Mouse (Mus musculus) midbrain, postnatal 0 days (tissue): ENCODE measurements around the gene Uaca. TPM values are rescaled to one million over a fixed set of nuclear protein-coding genes. Genes with fewer than 3 reads are reported as not detected.

ENCODE experiments used
- ATAC-seq: fragments of 200-750 bp; cut with Nextera tagmentation; 2 replicates; pipeline ENCODE4 v1.8.0; 2017; ENCODE audit warnings: moderate number of reproducible peaks, mild to moderate bottlenecking, moderate TSS enrichment, moderate library complexity; ENCODE audit not compliant: low FRiP score
- DNase-seq: peaks from one replicate; pipeline ENCODE4 v3.0.0-alpha.2; 2015; ENCODE audit warnings: low spot score
- H3K27ac ChIP-seq: fragments of 300-500 bp; sonication (generic); 2 replicates; pipeline ENCODE4 v1.5.1; 2014; ENCODE audit warnings: low read depth, mild to moderate bottlenecking, low read length, mixed read lengths
- H3K27me3 ChIP-seq: fragments of 300-500 bp; sonication (generic); 2 replicates; pipeline ENCODE4 v1.6.1; 2014; ENCODE audit warnings: low read length, control low read depth, mixed read lengths; ENCODE audit not compliant: insufficient read depth
- H3K36me3 ChIP-seq: fragments of 300-500 bp; sonication (generic); 2 replicates; pipeline ENCODE4 v1.6.1; 2014; ENCODE audit warnings: low read length, control low read depth, mixed read lengths; ENCODE audit not compliant: insufficient read depth
- H3K4me1 ChIP-seq: fragments of 300-500 bp; sonication (generic); 2 replicates; pipeline ENCODE4 v1.6.1; 2014; ENCODE audit warnings: mild to moderate bottlenecking, control low read depth, antibody characterized with exemption, low read length, mixed read lengths; ENCODE audit not compliant: insufficient read depth
- H3K4me2 ChIP-seq: fragments of 300-500 bp; sonication (generic); 2 replicates; pipeline ENCODE4 v1.6.1; 2014; ENCODE audit warnings: low read depth, mild to moderate bottlenecking, low read length, mixed read lengths; ENCODE audit not compliant: poor library complexity, severe bottlenecking
- H3K4me3 ChIP-seq: fragments of 300-500 bp; sonication (generic); 2 replicates; pipeline ENCODE4 v1.5.1; 2014; ENCODE audit warnings: low read depth, mild to moderate bottlenecking, low read length, moderate library complexity
- H3K9ac ChIP-seq: fragments of 300-500 bp; sonication (generic); replicated peaks from 2 replicates; pipeline ENCODE4 v1.6.1; 2014; ENCODE audit warnings: mild to moderate bottlenecking, low read length, moderate library complexity, mixed read lengths; ENCODE audit not compliant: poor library complexity, severe bottlenecking
- H3K9me3 ChIP-seq: fragments of 300-500 bp; sonication (generic); 2 replicates; pipeline ENCODE4 v1.6.1; 2016; ENCODE audit warnings: low read length, control low read depth
- CTCF ChIP-seq: IDR thresholded peaks from 2 replicates; pipeline ENCODE4 v1.5.1; 2016; ENCODE audit warnings: antibody characterized with exemption, mild to moderate bottlenecking
- WGBS: fragments of 180-500 bp; shearing (Covaris S2); extraction: QIAGEN DNeasy Blood & Tissue Kit; methylation state at CpG from one replicate; pipeline ENCODE4 v1.1.7; 2014; 5-methylcytosine and 5-hydroxymethylcytosine counted together
- polyA plus RNA-seq: library from polyadenylated mRNA; unstranded; fragments of >200 nt; fragmentation: Nextera tagmentation; extraction: Ambion mirVana; gene quantifications from 2 replicates; pipeline ENCODE4 v1.2.1, GENCODE M21; 2015
- total RNA-seq: library from RNA; depleted of rRNA; stranded (reverse); fragments of >200 nt; gene quantifications from 2 replicates; pipeline ENCODE4 v1.2.3, GENCODE M21; 2014

Gene Uaca
- total and polyA plus RNA-seq, 2 experiments from 2014 or later: 8.9 to 10.8 TPM

- ATAC-seq (no peak), DNase-seq (peak; percentile 73)
- Histone ChIP-seq H3K4me2 (peak overlapping the region; percentile 42), H3K9ac (no peak overlapping the region), H3K27ac (no peak overlapping the region), H3K36me3 (no peaks in the 10 kb centered on the region), H3K4me3 (peak overlapping the region; percentile 16; the same call in 1 of the 2 replicates), H3K4me1 (peaks cover 10% of the 10 kb centered on the region; the same call in 1 of the 2 replicates), H3K27me3 (no peaks in the 10 kb centered on the region), H3K9me3 (no peaks in the 10 kb centered on the region)
- peak; percentile 99 for TF ChIP-seq CTCF
- WGBS: 31% methylated on average over 11 of the region's 11 CpGs
Observed at GRCm38 (mm10) chr9:60858306-60858960, 64.1 kb downstream of the Uaca start.

- Histone ChIP-seq H3K27ac (no peak overlapping the region), H3K4me2 (no peak overlapping the region), H3K9ac (no peak overlapping the region), H3K36me3 (no peaks in the 10 kb centered on the region), H3K4me1 (peaks cover 10% of the 10 kb centered on the region; the same call in 1 of the 2 replicates), H3K4me3 (no peak overlapping the region), H3K27me3 (no peaks in the 10 kb centered on the region), H3K9me3 (no peaks in the 10 kb centered on the region)
- WGBS: 73% methylated on average over 9 of the region's 9 CpGs
- no peak for TF ChIP-seq CTCF
- no peak for ATAC-seq
- no peak for DNase-seq
Observed at GRCm38 (mm10) chr9:60859031-60859430, 64.7 kb downstream of the Uaca start.

GRCm38 (mm10) chr9:60861030-60861429, 66.7 kb downstream of the Uaca start:
- WGBS: 25% methylated on average over 5 of the region's 5 CpGs
- no peak overlapping the region for H3K9ac ChIP-seq
- no peak overlapping the region for H3K4me2 ChIP-seq
- ATAC-seq (peak; percentile 53; the same call in 1 of the 2 replicates), DNase-seq (peak; percentile 71)
- no peak for TF ChIP-seq CTCF
- peak overlapping the region; percentile 43 for H3K27ac ChIP-seq
- H3K4me3 ChIP-seq: no peak overlapping the region
- H3K4me1 ChIP-seq: peaks cover 10% of the 10 kb centered on the region; the same call in 1 of the 2 replicates
- H3K36me3 ChIP-seq: no peaks in the 10 kb centered on the region
- no peaks in the 10 kb centered on the region for H3K9me3 ChIP-seq
- H3K27me3 ChIP-seq: no peaks in the 10 kb centered on the region

GRCm38 (mm10) chr9:60864664-60865063, 70.3 kb downstream of the Uaca start:
- no peak overlapping the region for H3K4me2 ChIP-seq
- H3K4me1 ChIP-seq: peaks cover 10% of the 10 kb centered on the region; the same call in 1 of the 2 replicates
- H3K27me3 ChIP-seq: no peaks in the 10 kb centered on the region
- no peak overlapping the region for H3K27ac ChIP-seq
- no peak for TF ChIP-seq CTCF
- DNase-seq: no peak
- H3K9ac ChIP-seq: no peak overlapping the region
- no peaks in the 10 kb centered on the region for H3K36me3 ChIP-seq
- H3K4me3 ChIP-seq: no peak overlapping the region
- H3K9me3 ChIP-seq: no peaks in the 10 kb centered on the region
- ATAC-seq: no peak
- WGBS: 89% methylated on average over 9 of the region's 9 CpGs

GRCm38 (mm10) chr9:60865866-60866265, 71.5 kb downstream of the Uaca start:
- no peaks in the 10 kb centered on the region for H3K9me3 ChIP-seq
- H3K27ac ChIP-seq: no peak overlapping the region
- ATAC-seq (no peak), DNase-seq (no peak)
- H3K4me3 ChIP-seq: no peak overlapping the region
- H3K9ac ChIP-seq: no peak overlapping the region
- H3K36me3 ChIP-seq: no peaks in the 10 kb centered on the region
- TF ChIP-seq CTCF: no peak
- 35% methylated on average over 4 of the region's 4 CpGs for WGBS
- H3K27me3 ChIP-seq: no peaks in the 10 kb centered on the region
- no peak overlapping the region for H3K4me2 ChIP-seq
- H3K4me1 ChIP-seq: peaks cover 10% of the 10 kb centered on the region; the same call in 1 of the 2 replicates

GRCm38 (mm10) chr9:60870451-60870850, 76.1 kb downstream of the Uaca start:
- ATAC-seq (no peak), DNase-seq (no peak)
- no peak overlapping the region for H3K9ac ChIP-seq
- 63% methylated on average over 18 of the region's 18 CpGs for WGBS
- H3K9me3 ChIP-seq: no peaks in the 10 kb centered on the region
- no peak overlapping the region for H3K27ac ChIP-seq
- H3K27me3 ChIP-seq: no peaks in the 10 kb centered on the region
- no peak overlapping the region for H3K4me3 ChIP-seq
- no peaks in the 10 kb centered on the region for H3K36me3 ChIP-seq
- no peaks in the 10 kb centered on the region for H3K4me1 ChIP-seq
- no peak for TF ChIP-seq CTCF
- H3K4me2 ChIP-seq: no peak overlapping the region
